Mouse (Mus musculus) small intestine, adult 2 months (tissue): Measurements from ENCODE around the gene Msi2.

Experiments used
- CTCF ChIP-seq: fragments of 200-500 bp; IDR thresholded peaks from 2 replicates; pipeline ENCODE4 v1.5.1; 2012; ENCODE audit warnings: low read depth, mild to moderate bottlenecking, control low read depth, inconsistent platforms, low read length, moderate library complexity, mixed read lengths; ENCODE audit not compliant: insufficient replicate concordance, insufficient read length; ENCODE audit errors: extremely low read depth
- POLR2A ChIP-seq: fragments of 200-500 bp; IDR thresholded peaks from 2 replicates; pipeline ENCODE4 v1.6.1; 2012; ENCODE audit warnings: low read depth, mild to moderate bottlenecking, control low read depth, inconsistent platforms, low read length, moderate library complexity

- TF ChIP-seq POLR2A (no peak), CTCF (no peak)
Measured at GRCm38 (mm10) chr11:88337926-88338325, 380.4 kb downstream of the Msi2 start.
